Comparison of ENCODE assay signal across 24 mouse cellular contexts in genomic region chr13:51862750-51863149, GRCm38 (mm10).
"Had no signal": no experiment of that assay in that cellular context is flagged by ENCODE, and none has a peak within 500 bp of the region (broad histone marks: within the 10 kb centered on the region; RNA-seq: fewer than 3 reads in every experiment).

No protein-coding gene starts in this region.

- H3K4me3 ChIP-seq: heart, embryonic 10.5 days; heart, embryonic 12.5 days; hindbrain, embryonic 13.5 days; hindbrain, embryonic 15.5 days; kidney, embryonic 15.5 days; limb, embryonic 13.5 days; limb, embryonic 15.5 days; liver, embryonic 12.5 days had no signal

- H3K9me3 ChIP-seq: heart, embryonic 10.5 days; hindbrain, embryonic 13.5 days; hindbrain, embryonic 15.5 days; kidney, embryonic 15.5 days; limb, embryonic 13.5 days; limb, embryonic 15.5 days; liver, embryonic 12.5 days had no signal

- DNase-seq: gastrocnemius, postnatal 14 days; gastrocnemius, postnatal 36 days; heart, adult 18-20 months; heart, postnatal 10 days; heart, postnatal 4 days; kidney, adult 11 months; kidney, adult 2 months; kidney, adult 9 months; kidney, postnatal 14 days; kidney, postnatal 36 days; layer of hippocampus, adult 9-11 months; layer of hippocampus, postnatal 36 days; left cerebral cortex, postnatal 4 days had no signal

- H3K27ac ChIP-seq: heart, embryonic 10.5 days; hindbrain, embryonic 13.5 days; hindbrain, embryonic 15.5 days; hindbrain, postnatal 0 days; kidney, embryonic 15.5 days; kidney, postnatal 0 days; limb, embryonic 13.5 days; limb, embryonic 15.5 days; liver, embryonic 12.5 days; liver, embryonic 14.5 days had no signal

- H3K27me3 ChIP-seq: heart, embryonic 12.5 days; hindbrain, embryonic 15.5 days; kidney, embryonic 15.5 days; limb, embryonic 13.5 days; limb, embryonic 15.5 days had no signal

- H3K9ac ChIP-seq: heart, embryonic 12.5 days; hindbrain, embryonic 13.5 days; hindbrain, embryonic 15.5 days; kidney, embryonic 15.5 days; limb, embryonic 13.5 days; limb, embryonic 15.5 days; liver, embryonic 12.5 days; liver, embryonic 14.5 days had no signal

- H3K36me3 ChIP-seq: heart, embryonic 10.5 days; heart, embryonic 12.5 days; hindbrain, embryonic 13.5 days; hindbrain, embryonic 15.5 days; kidney, embryonic 15.5 days; limb, embryonic 13.5 days; limb, embryonic 15.5 days; liver, embryonic 12.5 days had no signal

- H3K4me1 ChIP-seq: hindbrain, embryonic 13.5 days; liver, embryonic 12.5 days had no signal
